8 mouse cellular contexts compared by ENCODE assay signal in the genomic region with DNA sequence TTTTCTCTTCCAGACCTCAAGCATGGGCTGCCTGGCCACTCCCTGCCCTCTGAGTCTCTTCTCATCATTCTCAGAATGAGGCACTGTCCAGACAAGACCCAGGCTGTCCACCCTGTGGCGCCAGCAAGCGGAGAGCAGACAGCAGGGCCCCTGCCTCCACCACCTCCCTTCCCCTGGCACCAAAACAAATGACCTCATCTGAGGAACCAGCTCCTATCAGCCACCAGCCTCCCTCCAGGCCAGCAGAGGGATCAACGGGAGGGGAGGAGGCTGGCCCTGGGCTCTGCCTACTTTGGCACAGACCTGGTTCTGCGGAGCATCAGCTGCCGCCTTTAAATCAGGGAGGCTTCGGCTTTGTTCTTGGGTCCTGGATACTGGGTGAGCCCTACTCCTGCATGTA. TPM values are rescaled to one million over a fixed set of nuclear protein-coding genes. Genes with fewer than 3 reads are reported as not detected.
DNase-seq lines count a peak whose midpoint lies in the region; ATAC-seq lines count a peak whose summit lies in the region.

No protein-coding gene starts in this region.

- no peak overlapping the region for H3K9ac ChIP-seq in midbrain, embryonic 13.5 days (replicated peaks)
- no peak overlapping the region for H3K9ac ChIP-seq in hindbrain, embryonic 15.5 days
- no peak overlapping the region for H3K9ac ChIP-seq in liver, embryonic 16.5 days (ENCODE audit: low read depth, low read length)

- 44% methylated on average over 6 of the region's 6 CpGs for WGBS in midbrain, embryonic 13.5 days
- 40% methylated on average over 6 of the region's 6 CpGs for WGBS in midbrain, embryonic 10.5 days
- WGBS in hindbrain, embryonic 15.5 days: 28% methylated on average over 6 of the region's 6 CpGs
- 30% methylated on average over 6 of the region's 6 CpGs for WGBS in liver, embryonic 16.5 days (ENCODE audit: insufficient replicate concordance)

- no peak overlapping the region for H3K4me3 ChIP-seq in midbrain, embryonic 13.5 days (replicated peaks)
- H3K4me3 ChIP-seq in midbrain, embryonic 10.5 days: no peak overlapping the region
- H3K4me3 ChIP-seq in hindbrain, embryonic 15.5 days: no peak overlapping the region
- no peak overlapping the region for H3K4me3 ChIP-seq in liver, embryonic 16.5 days (ENCODE audit: low read depth, low read length)

- no peaks in the 10 kb centered on the region for H3K36me3 ChIP-seq in midbrain, embryonic 13.5 days
- H3K36me3 ChIP-seq in midbrain, embryonic 10.5 days: no peaks in the 10 kb centered on the region
- H3K36me3 ChIP-seq in hindbrain, embryonic 15.5 days: no peaks in the 10 kb centered on the region
- no peaks in the 10 kb centered on the region for H3K36me3 ChIP-seq in liver, embryonic 16.5 days (ENCODE audit: control insufficient read depth, insufficient read depth)

- intact Hi-C loops in gastrocnemius, postnatal 14 days (cut with DNase I; ENCODE audit: low total_unique reads): no loop called here

- no peaks in the 10 kb centered on the region for H3K9me3 ChIP-seq in midbrain, embryonic 13.5 days
- H3K9me3 ChIP-seq in midbrain, embryonic 10.5 days (replicated peaks): no peaks in the 10 kb centered on the region
- H3K9me3 ChIP-seq in hindbrain, embryonic 15.5 days: no peaks in the 10 kb centered on the region
- no peaks in the 10 kb centered on the region for H3K9me3 ChIP-seq in liver, embryonic 16.5 days (replicated peaks; ENCODE audit: control insufficient read depth, low read length)

- ATAC-seq in midbrain, embryonic 13.5 days: peak; percentile 45; the same call in 1 of the 2 replicates
- ATAC-seq in hindbrain, embryonic 15.5 days (ENCODE audit: low FRiP score, low read depth): peak; percentile 74; the same call in 1 of the 2 replicates
- ATAC-seq in liver, embryonic 16.5 days (ENCODE audit: low read depth): peak; percentile 30; the same call in 1 of the 2 replicates

- H3K27me3 ChIP-seq in midbrain, embryonic 13.5 days: no peaks in the 10 kb centered on the region
- no peaks in the 10 kb centered on the region for H3K27me3 ChIP-seq in midbrain, embryonic 10.5 days (ENCODE audit: low read depth, poor library complexity, severe bottlenecking)
- H3K27me3 ChIP-seq in hindbrain, embryonic 15.5 days: no peaks in the 10 kb centered on the region
- H3K27me3 ChIP-seq in liver, embryonic 16.5 days (ENCODE audit: control insufficient read depth, insufficient read depth, low read depth, low read length): no peaks in the 10 kb centered on the region

- DNase-seq in midbrain, embryonic 10.5 days (ENCODE audit: low spot score): no peak
- DNase-seq in cerebellum, adult 9-10 months: peak; percentile 95
- peak; percentile 62 for DNase-seq in gastrocnemius, postnatal 14 days
- peak; percentile 23 for DNase-seq in skeletal muscle tissue, adult 2 months (ENCODE audit: low read depth, low spot score)
- no peak for DNase-seq in thymus, adult 18-20 months

- no peak overlapping the region for H3K27ac ChIP-seq in midbrain, embryonic 13.5 days
- H3K27ac ChIP-seq in midbrain, embryonic 10.5 days (replicated peaks): no peak overlapping the region
- no peak overlapping the region for H3K27ac ChIP-seq in hindbrain, embryonic 15.5 days (replicated peaks)
- no peak overlapping the region for H3K27ac ChIP-seq in liver, embryonic 16.5 days (ENCODE audit: low read length)

- H3K4me1 ChIP-seq in midbrain, embryonic 13.5 days (replicated peaks): no peaks in the 10 kb centered on the region
- H3K4me1 ChIP-seq in midbrain, embryonic 10.5 days: peaks cover 9% of the 10 kb centered on the region; the same call in 1 of the 2 replicates
- 0 out of 2 replicates have a peak, but pooled peaks cover 3% of the 10 kb centered on the region for H3K4me1 ChIP-seq in hindbrain, embryonic 15.5 days (replicated peaks)
- no peaks in the 10 kb centered on the region for H3K4me1 ChIP-seq in liver, embryonic 16.5 days (ENCODE audit: control insufficient read depth, low read depth, low read length)

- no peak overlapping the region for H3K4me2 ChIP-seq in midbrain, embryonic 13.5 days (replicated peaks)
- no peak overlapping the region for H3K4me2 ChIP-seq in hindbrain, embryonic 15.5 days
- no peak overlapping the region for H3K4me2 ChIP-seq in liver, embryonic 16.5 days (ENCODE audit: low read depth, low read length)

RNA-seq across cellular contexts. Expression of a gene that starts 5.0 kb away (rescaled TPM):
- not detected in 2 replicates for polyA plus RNA-seq in midbrain, embryonic 13.5 days (2015; fragmentation: Nextera tagmentation; extraction: Ambion mirVana)
- not detected in 2 replicates for polyA plus RNA-seq in midbrain, embryonic 10.5 days (2016; fragmentation: Nextera tagmentation; extraction: Ambion mirVana)
- not detected for total RNA-seq in gastrocnemius, postnatal 14 days (2021)
- not detected in 2 replicates for polyA plus RNA-seq in hindbrain, embryonic 15.5 days (2015; fragmentation: Nextera tagmentation; extraction: Ambion mirVana)
- not detected in 2 replicates for polyA plus RNA-seq in liver, embryonic 16.5 days (2015; fragmentation: Nextera tagmentation; extraction: Ambion mirVana)

RNA-seq across cellular contexts. Expression of a gene that starts 7.9 kb away (rescaled TPM):
- polyA plus RNA-seq in midbrain, embryonic 13.5 days (2015; fragmentation: Nextera tagmentation; extraction: Ambion mirVana): not detected in 2 replicates
- polyA plus RNA-seq in midbrain, embryonic 10.5 days (2016; fragmentation: Nextera tagmentation; extraction: Ambion mirVana): not detected in 2 replicates
- total RNA-seq in gastrocnemius, postnatal 14 days (2021): not detected
- 0.64 and 0.75 TPM in 2 replicates for polyA plus RNA-seq in hindbrain, embryonic 15.5 days (2015; fragmentation: Nextera tagmentation; extraction: Ambion mirVana)
- not detected in 2 replicates for polyA plus RNA-seq in liver, embryonic 16.5 days (2015; fragmentation: Nextera tagmentation; extraction: Ambion mirVana)

RNA-seq across cellular contexts. Expression of a gene that starts 43.2 kb away (rescaled TPM):
- polyA plus RNA-seq in midbrain, embryonic 13.5 days (2015; fragmentation: Nextera tagmentation; extraction: Ambion mirVana): not detected in 2 replicates
- not detected in 2 replicates for polyA plus RNA-seq in midbrain, embryonic 10.5 days (2016; fragmentation: Nextera tagmentation; extraction: Ambion mirVana)
- total RNA-seq in gastrocnemius, postnatal 14 days (2021): not detected
- not detected in 2 replicates for polyA plus RNA-seq in hindbrain, embryonic 15.5 days (2015; fragmentation: Nextera tagmentation; extraction: Ambion mirVana)
- polyA plus RNA-seq in liver, embryonic 16.5 days (2015; fragmentation: Nextera tagmentation; extraction: Ambion mirVana): not detected in 2 replicates

RNA-seq across cellular contexts. Expression of a gene that starts 56.9 kb away (rescaled TPM):
- not detected in 2 replicates for polyA plus RNA-seq in midbrain, embryonic 13.5 days (2015; fragmentation: Nextera tagmentation; extraction: Ambion mirVana)
- not detected in 2 replicates for polyA plus RNA-seq in midbrain, embryonic 10.5 days (2016; fragmentation: Nextera tagmentation; extraction: Ambion mirVana)
- not detected for total RNA-seq in gastrocnemius, postnatal 14 days (2021)
- polyA plus RNA-seq in hindbrain, embryonic 15.5 days (2015; fragmentation: Nextera tagmentation; extraction: Ambion mirVana): not detected in 2 replicates
- polyA plus RNA-seq in liver, embryonic 16.5 days (2015; fragmentation: Nextera tagmentation; extraction: Ambion mirVana): not detected in 2 replicates

Comparison
In these comparisons a context has a peak if more than half of its experiments do, and no peak if none do; other contexts are left out.
1. DNase-seq: peak in cerebellum, adult 9-10 months (single experiment), gastrocnemius, postnatal 14 days (single experiment) and skeletal muscle tissue, adult 2 months (single experiment); none in midbrain, embryonic 10.5 days (single experiment) and thymus, adult 18-20 months (0 of 2).
2. Peak in every context shown above with its lines, with median percentiles within 50 percentile points of each other: ATAC-seq.